Mouse (Mus musculus) hindbrain, postnatal 0 days (tissue): ENCODE results near the gene Slc39a7. TPM values are rescaled to one million over a fixed set of nuclear protein-coding genes. Genes with fewer than 3 reads are reported as not detected.

Source experiments
- ATAC-seq: fragments of 200-750 bp; cut with Nextera tagmentation; 2 replicates; pipeline ENCODE4 v1.8.0; 2017; ENCODE audit warnings: mild to moderate bottlenecking, moderate TSS enrichment, moderate library complexity
- DNase-seq: peaks from one replicate; pipeline ENCODE4 v3.0.0-alpha.2; 2015; ENCODE audit warnings: low spot score
- H3K27ac ChIP-seq: fragments of 300-500 bp; sonication (generic); 2 replicates; pipeline ENCODE4 v1.5.1; 2014; ENCODE audit warnings: mild to moderate bottlenecking
- H3K27me3 ChIP-seq: fragments of 300-500 bp; sonication (generic); 2 replicates; pipeline ENCODE4 v1.6.1; 2014; ENCODE audit warnings: low read length, mixed read lengths; ENCODE audit not compliant: insufficient read depth
- H3K36me3 ChIP-seq: fragments of 300-500 bp; sonication (generic); 2 replicates; pipeline ENCODE4 v1.6.1; 2014; ENCODE audit warnings: low read length, mixed read lengths; ENCODE audit not compliant: insufficient read depth
- H3K4me1 ChIP-seq: fragments of 300-500 bp; sonication (generic); 2 replicates; pipeline ENCODE4 v1.6.1; 2014; ENCODE audit warnings: antibody characterized with exemption, low read length, mixed read lengths; ENCODE audit not compliant: insufficient read depth
- H3K4me2 ChIP-seq: fragments of 300-500 bp; sonication (generic); 2 replicates; pipeline ENCODE4 v1.6.1; 2014; ENCODE audit warnings: low read depth, mild to moderate bottlenecking, low read length, moderate library complexity, mixed read lengths
- H3K4me3 ChIP-seq: fragments of 300-500 bp; sonication (generic); 2 replicates; pipeline ENCODE4 v1.5.1; 2014; ENCODE audit warnings: low read length
- H3K9ac ChIP-seq: fragments of 300-500 bp; sonication (generic); replicated peaks from 2 replicates; pipeline ENCODE4 v1.6.1; 2014; ENCODE audit warnings: mild to moderate bottlenecking, low read length, moderate library complexity, mixed read lengths
- H3K9me3 ChIP-seq: fragments of 300-500 bp; sonication (generic); 2 replicates; pipeline ENCODE4 v1.6.1; 2016; ENCODE audit warnings: low read length, mixed read lengths
- CTCF ChIP-seq: IDR thresholded peaks from 2 replicates; pipeline ENCODE4 v1.5.1; 2016; ENCODE audit warnings: antibody characterized with exemption, control low read depth, low read depth
- WGBS: fragments of 180-500 bp; shearing (Covaris S2); extraction: QIAGEN DNeasy Blood & Tissue Kit; methylation state at CpG from one replicate; pipeline ENCODE4 v1.1.7; 2014; 5-methylcytosine and 5-hydroxymethylcytosine counted together
- polyA plus RNA-seq: library from polyadenylated mRNA; unstranded; fragments of >200 nt; fragmentation: Nextera tagmentation; extraction: Ambion mirVana; gene quantifications from 2 replicates; pipeline ENCODE4 v1.2.1, GENCODE M21; 2015
- total RNA-seq: library from RNA; depleted of rRNA; stranded (reverse); fragments of >200 nt; gene quantifications from 2 replicates; pipeline ENCODE4 v1.2.3, GENCODE M21; 2014; rRNA removed

The Slc39a7 gene
- total RNA-seq, result 188 and 250 TPM in 2 replicates
- polyA plus RNA-seq, result 148 and 150 TPM in 2 replicates

DNA sequence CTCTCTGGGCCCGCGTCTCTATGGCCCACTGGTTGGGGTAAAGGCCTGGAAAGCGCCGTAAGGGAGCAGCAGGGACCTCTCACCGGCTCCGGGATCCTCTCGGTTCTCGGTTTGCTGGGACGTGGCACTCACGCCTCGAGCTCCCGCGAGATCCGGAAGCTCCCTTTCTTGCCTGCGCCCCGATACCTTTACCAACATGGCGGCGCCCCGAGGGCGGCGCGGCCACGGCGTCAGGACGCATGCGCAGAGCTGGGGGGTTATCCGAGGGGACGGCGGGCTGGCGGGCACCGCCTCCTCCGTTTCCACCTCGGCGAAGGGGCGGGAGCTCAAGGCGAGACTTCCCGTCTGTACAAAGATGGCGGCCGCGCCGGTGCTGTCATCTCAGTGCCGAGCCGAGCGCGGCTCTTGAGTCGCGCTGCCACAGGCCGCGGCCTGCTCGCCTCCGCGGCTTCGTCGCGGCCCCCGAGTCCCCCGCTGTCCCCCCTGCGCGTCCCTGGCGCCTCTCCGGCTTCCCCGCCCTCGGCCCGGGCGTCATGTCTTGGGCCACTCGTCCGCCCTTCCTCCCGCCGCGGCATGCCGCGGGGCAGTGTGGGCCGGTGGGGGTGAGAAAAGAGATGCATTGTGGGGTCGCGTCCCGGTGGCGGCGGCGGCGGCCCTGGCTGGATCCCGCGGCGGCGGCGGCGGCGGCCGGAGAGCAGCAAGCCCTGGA lies at the start of gene Slc39a7, which contains the start of gene Rxrb:
TSS of gene Slc39a7 (minus strand) at position 218 of the 709 bp plus-strand sequence.
TSS of gene Rxrb (plus strand) at position 348 of the 709 bp plus-strand sequence.
- peak within 1 kb of the TSS; percentile 89 for H3K9ac ChIP-seq
- under 1% methylated on average over 63 of the region's 88 CpGs for WGBS
- no peak for TF ChIP-seq CTCF
- H3K4me2 ChIP-seq, result peak within 1 kb of the TSS; percentile 88
- peak within 1 kb of the TSS; percentile 68 for H3K4me3 ChIP-seq
- H3K36me3 ChIP-seq, result peaks cover 29% of the 10 kb centered on the region
- no peaks in the 10 kb centered on the region for H3K27me3 ChIP-seq
- H3K9me3 ChIP-seq, result no peaks in the 10 kb centered on the region
- peaks cover 32% of the 10 kb centered on the region for H3K4me1 ChIP-seq
- H3K27ac ChIP-seq, result peak within 1 kb of the TSS; percentile 93
- peak; percentile 87 for ATAC-seq
- DNase-seq, result peak; percentile 99

DNA sequence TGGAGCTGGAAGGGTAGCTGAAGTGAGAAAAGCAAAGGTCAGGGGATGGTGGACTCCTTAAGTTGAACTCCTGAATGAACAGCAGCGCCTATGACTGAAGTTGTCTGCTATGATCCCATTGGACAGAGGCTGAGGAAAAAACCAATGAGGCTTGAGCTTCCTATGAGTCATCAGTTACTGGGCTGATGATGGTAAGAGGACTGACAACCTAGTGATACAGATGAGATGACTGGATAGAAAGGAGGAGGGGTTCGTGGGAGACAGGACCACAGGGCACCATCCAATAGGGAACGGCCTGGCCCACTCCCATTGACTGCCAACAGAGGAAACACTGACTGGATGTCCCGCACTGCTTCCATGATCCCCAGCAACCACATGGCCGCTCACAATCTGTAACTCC lies 48.1 kb upstream of the Slc39a7 start:
- Histone ChIP-seq H3K4me3 (no peak overlapping the region), H3K27me3 (peaks cover 3% of the 10 kb centered on the region; the same call in 1 of the 2 replicates), H3K4me1 (no peaks in the 10 kb centered on the region), H3K27ac (no peak overlapping the region), H3K4me2 (no peak overlapping the region), H3K9ac (no peak overlapping the region), H3K9me3 (no peaks in the 10 kb centered on the region), H3K36me3 (no peaks in the 10 kb centered on the region)
- DNase-seq (peak; percentile 82), ATAC-seq (peak; percentile 88)
- WGBS, result 9% methylated on average over 5 of the region's 5 CpGs
- no peak for TF ChIP-seq CTCF

DNA sequence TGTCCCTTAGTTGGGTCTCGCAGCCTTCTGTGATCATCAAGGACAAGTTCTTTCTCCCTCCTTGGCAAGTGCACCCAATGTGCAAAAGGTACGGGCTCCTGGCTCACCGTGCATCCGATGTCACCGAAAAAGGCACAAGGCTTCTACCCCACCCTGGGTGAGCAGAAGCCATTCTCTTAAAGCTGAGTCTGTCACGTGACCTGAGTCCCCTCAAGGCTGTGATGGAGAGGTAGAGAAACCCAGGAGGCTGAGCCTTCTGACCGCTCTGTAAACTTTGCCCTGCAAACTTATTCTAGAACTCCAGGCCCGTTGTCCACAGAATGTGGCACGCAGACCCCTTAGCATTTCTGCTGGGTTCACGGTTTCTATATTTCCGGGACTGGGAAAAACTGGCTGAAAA lies 47.5 kb upstream of the Slc39a7 start:
- 92% methylated on average over 11 of the region's 11 CpGs for WGBS
- Histone ChIP-seq H3K27me3 (peaks cover 3% of the 10 kb centered on the region; the same call in 1 of the 2 replicates), H3K4me2 (no peak overlapping the region), H3K27ac (no peak overlapping the region), H3K9me3 (no peaks in the 10 kb centered on the region), H3K36me3 (no peaks in the 10 kb centered on the region), H3K9ac (no peak overlapping the region), H3K4me3 (no peak overlapping the region), H3K4me1 (no peaks in the 10 kb centered on the region)
- DNase-seq (no peak), ATAC-seq (no peak)
- no peak for TF ChIP-seq CTCF

DNA sequence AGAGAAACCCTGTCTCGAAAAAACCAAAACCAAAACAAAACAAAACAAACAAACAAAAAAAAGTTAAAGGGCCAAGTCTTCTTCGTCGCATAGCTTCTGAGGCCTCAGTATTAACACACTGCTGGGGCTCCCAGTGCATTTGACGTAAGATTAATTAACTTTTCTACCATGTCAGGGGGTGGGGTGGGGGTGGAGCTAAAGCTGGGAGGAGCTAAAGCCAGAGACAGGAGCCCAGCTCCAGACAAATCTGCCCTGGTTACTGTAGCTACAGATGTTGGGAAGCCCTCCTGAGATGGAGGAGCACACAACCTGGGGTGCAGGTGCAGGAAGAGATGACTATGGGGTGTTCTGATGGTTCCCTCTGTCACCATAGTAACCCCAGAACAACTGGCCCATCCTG lies 46.7 kb upstream of the Slc39a7 start:
- Histone ChIP-seq H3K27me3 (peaks cover 3% of the 10 kb centered on the region; the same call in 1 of the 2 replicates), H3K4me1 (no peaks in the 10 kb centered on the region), H3K4me2 (no peak overlapping the region), H3K9me3 (no peaks in the 10 kb centered on the region), H3K27ac (no peak overlapping the region), H3K9ac (no peak overlapping the region), H3K36me3 (no peaks in the 10 kb centered on the region), H3K4me3 (no peak overlapping the region)
- ATAC-seq, result no peak
- no peak for DNase-seq
- 53% methylated on average over 4 of the region's 4 CpGs for WGBS
- TF ChIP-seq CTCF, result no peak

DNA sequence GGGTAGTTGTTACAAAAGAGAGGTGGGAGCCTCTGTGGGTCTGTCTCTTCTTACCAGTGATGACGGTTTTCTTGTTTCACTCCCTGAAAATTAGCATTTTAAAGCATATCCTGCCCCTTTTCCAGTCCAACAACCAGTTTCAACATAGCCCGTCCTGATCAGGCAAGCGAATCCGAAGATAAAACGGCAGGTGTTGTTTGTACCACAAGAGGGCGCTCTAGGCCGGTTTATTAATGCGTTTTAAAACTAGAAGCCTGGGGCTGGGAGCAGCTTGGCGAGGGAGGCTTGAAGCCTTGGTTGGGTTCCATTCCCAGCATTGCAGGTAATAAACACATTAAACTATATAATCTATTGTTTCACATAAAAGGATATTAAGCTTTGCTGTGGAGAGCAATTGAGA lies 46.1 kb upstream of the Slc39a7 start:
- no peaks in the 10 kb centered on the region for H3K36me3 ChIP-seq
- under 1% methylated on average over 9 of the region's 9 CpGs for WGBS
- H3K9ac ChIP-seq, result no peak overlapping the region

DNA sequence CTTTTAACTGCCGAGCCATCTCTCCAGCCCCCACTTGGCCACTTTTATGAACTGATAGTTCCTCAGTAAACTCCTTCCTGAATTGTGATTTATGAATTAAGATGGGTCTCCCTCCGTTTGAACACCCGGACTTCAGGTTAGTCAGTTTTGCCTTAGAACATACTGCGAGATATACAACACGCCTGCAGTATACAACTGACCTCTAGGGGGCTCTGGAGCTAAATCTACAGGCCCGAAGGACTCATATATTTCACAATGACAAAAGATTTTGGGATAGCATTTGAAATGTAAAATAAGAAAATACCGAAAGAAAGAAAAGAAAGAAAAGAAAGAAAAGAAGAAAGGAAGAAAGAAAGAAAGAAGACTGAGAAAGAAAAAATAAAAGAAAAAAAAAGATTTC lies 43.8 kb upstream of the Slc39a7 start:
- Histone ChIP-seq H3K9me3 (no peaks in the 10 kb centered on the region), H3K4me2 (no peak overlapping the region), H3K27me3 (peaks cover 3% of the 10 kb centered on the region; the same call in 1 of the 2 replicates), H3K27ac (no peak overlapping the region), H3K4me3 (no peak overlapping the region), H3K36me3 (no peaks in the 10 kb centered on the region), H3K4me1 (no peaks in the 10 kb centered on the region), H3K9ac (no peak overlapping the region)
- 44% methylated on average over 7 of the region's 7 CpGs for WGBS
- peak; percentile 82 for DNase-seq
- peak; percentile 70 for TF ChIP-seq CTCF
- no peak for ATAC-seq

More for the DNA sequence above, 46.1 kb upstream of the Slc39a7 start:
- DNase-seq (peak; percentile 93), ATAC-seq (peak; percentile 38; the same call in 1 of the 2 replicates)
- no peaks in the 10 kb centered on the region for H3K4me1 ChIP-seq
- no peak overlapping the region for H3K4me2 ChIP-seq
- no peaks in the 10 kb centered on the region for H3K9me3 ChIP-seq
- H3K27me3 ChIP-seq, result peaks cover 3% of the 10 kb centered on the region; the same call in 1 of the 2 replicates
- H3K4me3 ChIP-seq, result no peak overlapping the region
- H3K27ac ChIP-seq, result no peak overlapping the region
- TF ChIP-seq CTCF, result peak; percentile 83

DNA sequence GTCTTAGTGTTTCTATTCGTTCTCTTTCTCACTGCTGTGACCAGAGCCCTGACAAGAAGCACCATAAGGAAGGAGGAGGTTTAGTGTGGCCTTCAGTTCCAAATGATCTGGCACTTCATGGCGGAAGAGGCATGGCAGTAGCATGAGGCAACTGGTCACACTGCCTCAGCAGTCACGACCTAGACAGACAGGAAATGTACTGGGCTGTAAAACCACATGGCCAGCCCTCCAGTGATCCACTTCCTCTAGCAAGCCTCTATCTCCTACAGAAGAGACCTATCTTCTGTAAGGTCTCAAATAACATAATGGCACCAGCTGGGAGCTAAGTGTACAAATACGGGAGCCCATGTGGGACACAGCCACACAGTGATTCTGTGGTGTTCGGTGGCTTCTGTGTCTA lies 40.6 kb upstream of the Slc39a7 start:
- WGBS, result 76% methylated on average over 5 of the region's 5 CpGs
- Histone ChIP-seq H3K4me1 (no peaks in the 10 kb centered on the region), H3K9ac (no peak overlapping the region), H3K36me3 (no peaks in the 10 kb centered on the region), H3K27ac (no peak overlapping the region), H3K9me3 (no peaks in the 10 kb centered on the region), H3K4me2 (no peak overlapping the region), H3K27me3 (peaks cover 3% of the 10 kb centered on the region; the same call in 1 of the 2 replicates), H3K4me3 (no peak overlapping the region)
- DNase-seq (no peak), ATAC-seq (no peak)
- no peak for TF ChIP-seq CTCF
